Mouse (Mus musculus) forebrain, postnatal 0 days (tissue): Measurements from ENCODE around the gene Zfp629. TPM values are rescaled to one million over a fixed set of nuclear protein-coding genes. Genes with fewer than 3 reads are reported as not detected.

ENCODE experiments used
- ATAC-seq: fragments of 200-750 bp; cut with Nextera tagmentation; 2 replicates; pipeline ENCODE4 v1.8.0; 2017; ENCODE audit warnings: mild to moderate bottlenecking, moderate library complexity
- DNase-seq: peaks from one replicate; pipeline ENCODE4 v3.0.0-alpha.2; 2015
- H3K27ac ChIP-seq: fragments of 300-500 bp; sonication (generic); 2 replicates; pipeline ENCODE4 v1.5.1; 2014; ENCODE audit warnings: low read depth, mild to moderate bottlenecking, antibody characterized with exemption, low read length, moderate library complexity, mixed read lengths
- H3K27me3 ChIP-seq: fragments of 300-500 bp; sonication (generic); 2 replicates; pipeline ENCODE4 v1.6.1; 2014; ENCODE audit warnings: mild to moderate bottlenecking, low read length, mixed read lengths; ENCODE audit not compliant: insufficient read depth
- H3K36me3 ChIP-seq: fragments of 300-500 bp; sonication (generic); 2 replicates; pipeline ENCODE4 v1.6.1; 2014; ENCODE audit warnings: mild to moderate bottlenecking, moderate library complexity; ENCODE audit not compliant: insufficient read depth
- H3K4me1 ChIP-seq: fragments of 300-500 bp; sonication (generic); 2 replicates; pipeline ENCODE4 v1.6.1; 2014; ENCODE audit warnings: antibody characterized with exemption; ENCODE audit not compliant: insufficient read depth
- H3K4me2 ChIP-seq: fragments of 300-500 bp; sonication (generic); 2 replicates; pipeline ENCODE4 v1.6.1; 2014; ENCODE audit warnings: low read depth, mild to moderate bottlenecking, moderate library complexity
- H3K4me3 ChIP-seq: fragments of 300-500 bp; sonication (generic); 2 replicates; pipeline ENCODE4 v1.5.1; 2014; ENCODE audit warnings: low read depth, low read length, mixed read lengths
- H3K9ac ChIP-seq: fragments of 300-500 bp; sonication (generic); 2 replicates; pipeline ENCODE4 v1.6.1; 2014; ENCODE audit warnings: mild to moderate bottlenecking
- H3K9me3 ChIP-seq: fragments of 300-500 bp; sonication (generic); 2 replicates; pipeline ENCODE4 v1.6.1; 2016; ENCODE audit warnings: low read length
- CTCF ChIP-seq: sonication (generic); IDR thresholded peaks from 2 replicates; pipeline ENCODE4 v1.5.1; 2016; ENCODE audit warnings: antibody characterized with exemption, control low read depth, low read depth
- WGBS: fragments of 180-500 bp; shearing (Covaris S2); extraction: QIAGEN DNeasy Blood & Tissue Kit; methylation state at CpG from one replicate; pipeline ENCODE4 v1.1.7; 2014; 5-methylcytosine and 5-hydroxymethylcytosine counted together
- polyA plus RNA-seq: library from polyadenylated mRNA; unstranded; fragments of >200 nt; fragmentation: Nextera tagmentation; extraction: Ambion mirVana; gene quantifications from 2 replicates; pipeline ENCODE4 v1.2.1, GENCODE M21; 2015
- total RNA-seq: library from RNA; depleted of rRNA; stranded (reverse); fragments of >200 nt; gene quantifications from 2 replicates; pipeline ENCODE4 v1.2.3, GENCODE M21; 2014

Gene Zfp629
- total and polyA plus RNA-seq, 2 experiments from 2014 or later: 9.6 to 35.7 TPM

DNA sequence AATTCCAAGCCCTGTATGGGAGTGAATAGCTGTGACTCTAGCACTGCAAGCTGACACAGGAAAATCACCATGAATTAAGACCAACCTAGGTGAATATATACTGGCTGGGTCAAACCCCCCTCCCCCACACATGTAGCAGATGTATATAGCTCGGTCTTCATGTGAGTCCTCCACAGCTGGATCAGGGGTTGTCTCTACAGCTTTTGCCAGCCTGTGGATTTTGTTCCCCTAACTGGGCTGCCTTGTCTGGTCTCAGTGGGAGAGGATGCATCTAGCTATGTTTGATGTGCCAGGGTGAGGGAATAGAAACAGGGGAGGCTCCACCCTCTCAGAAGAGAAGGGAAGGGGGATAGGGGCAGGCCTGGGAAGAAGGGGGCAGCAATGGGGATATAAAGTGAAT is 739 bp upstream of the Zfp629 start:
- DNase-seq (no peak), ATAC-seq (no peak)
- Histone ChIP-seq H3K27me3 (no peaks in the 10 kb centered on the region), H3K4me1 (peaks cover 21% of the 10 kb centered on the region), H3K36me3 (peaks cover 14% of the 10 kb centered on the region), H3K27ac (0 out of 2 replicates have a peak overlapping the region, but pooled peaks have one; percentile 6), H3K9me3 (no peaks in the 10 kb centered on the region), H3K9ac (no peak overlapping the region), H3K4me3 (no peak overlapping the region), H3K4me2 (peak overlapping the region; percentile 88; the same call in 1 of the 2 replicates)
- 68% methylated on average over 1 of the region's 1 CpGs for WGBS
- TF ChIP-seq CTCF: no peak

DNA sequence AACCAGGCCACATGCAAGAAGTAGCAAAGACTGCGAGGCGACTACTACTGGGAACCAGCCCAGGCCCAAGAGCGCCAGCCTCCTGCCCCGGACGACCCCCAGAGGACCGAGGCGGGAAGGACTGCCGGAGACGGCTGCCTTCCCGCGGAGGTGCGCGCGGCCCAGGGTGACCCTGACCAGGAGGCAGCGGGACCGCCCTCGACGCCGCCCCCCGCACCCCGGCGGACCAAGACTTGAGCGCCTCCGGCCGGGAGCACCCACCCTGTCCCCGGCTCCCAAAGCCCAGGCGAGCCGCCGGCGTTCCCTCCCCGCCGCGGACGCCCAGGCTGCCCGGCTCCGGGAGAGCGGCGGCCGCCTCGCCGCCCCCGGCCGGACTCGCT is 1.1 kb downstream of the Zfp629 start:
- Histone ChIP-seq H3K4me2 (peak overlapping the region; percentile 88), H3K27ac (peak overlapping the region; percentile 86; the same call in 1 of the 2 replicates), H3K4me3 (peak overlapping the region; percentile 100), H3K27me3 (no peaks in the 10 kb centered on the region), H3K36me3 (peaks cover 31% of the 10 kb centered on the region), H3K4me1 (peaks cover 21% of the 10 kb centered on the region), H3K9ac (peak overlapping the region; percentile 96), H3K9me3 (no peaks in the 10 kb centered on the region)
- DNase-seq (no peak), ATAC-seq (peak; percentile 2; the same call in 1 of the 2 replicates)
- TF ChIP-seq CTCF: no peak
- 4% methylated on average over 40 of the region's 44 CpGs for WGBS

DNA sequence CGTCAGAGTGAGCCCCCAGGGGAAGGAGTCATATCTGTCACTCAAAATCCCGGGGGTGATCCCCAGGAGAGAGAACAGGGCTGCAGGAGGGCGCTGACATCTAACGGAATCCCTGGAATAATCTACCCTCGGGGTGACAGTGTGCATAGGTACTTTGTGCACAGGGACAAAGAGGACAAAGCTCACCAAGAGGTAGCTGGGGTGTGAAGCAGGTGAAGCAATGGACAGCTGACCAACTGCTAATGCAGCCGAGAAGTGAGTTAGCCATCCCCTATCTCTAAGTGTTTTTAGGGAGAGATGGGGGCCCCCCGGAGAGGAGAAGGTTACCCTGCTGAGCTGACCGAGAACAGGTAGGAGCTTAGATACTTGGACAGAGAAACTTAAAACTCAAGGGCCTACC is 1.5 kb downstream of the Zfp629 start:
- no peaks in the 10 kb centered on the region for H3K9me3 ChIP-seq
- H3K27ac ChIP-seq: no peak overlapping the region
- peak overlapping the region; percentile 100 for H3K4me3 ChIP-seq
- H3K4me2 ChIP-seq: peak overlapping the region; percentile 88
- TF ChIP-seq CTCF: no peak
- peaks cover 21% of the 10 kb centered on the region for H3K4me1 ChIP-seq
- H3K36me3 ChIP-seq: peaks cover 35% of the 10 kb centered on the region
- no peak for ATAC-seq
- DNase-seq: no peak
- H3K9ac ChIP-seq: peak overlapping the region; percentile 96
- no peaks in the 10 kb centered on the region for H3K27me3 ChIP-seq
- WGBS: 17% methylated on average over 8 of the region's 8 CpGs

DNA sequence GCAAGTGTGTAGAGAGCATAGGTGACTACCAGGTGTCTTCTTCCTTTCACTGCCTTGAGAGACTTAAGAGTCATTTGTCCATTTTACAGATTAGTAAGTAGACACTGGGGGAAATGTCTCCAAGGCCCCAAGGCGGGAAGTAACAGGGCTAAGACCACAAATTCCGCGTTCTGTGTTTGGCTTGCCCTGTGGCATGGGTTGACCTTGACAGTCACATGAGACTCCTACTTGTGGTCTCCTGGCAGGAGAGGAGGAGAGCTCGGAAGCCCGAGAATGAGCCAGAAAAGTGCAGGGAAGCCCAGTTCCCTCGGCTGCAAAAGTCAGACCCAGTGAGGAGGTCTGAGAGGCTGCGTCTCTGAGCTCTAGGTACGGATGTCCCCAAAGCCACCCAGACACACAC is 2.1 kb downstream of the Zfp629 start:
- ATAC-seq (no peak), DNase-seq (no peak)
- peak overlapping the region; percentile 88; the same call in 1 of the 2 replicates for H3K4me2 ChIP-seq
- no peak overlapping the region for H3K4me3 ChIP-seq
- H3K27me3 ChIP-seq: no peaks in the 10 kb centered on the region
- no peak for TF ChIP-seq CTCF
- H3K27ac ChIP-seq: no peak overlapping the region
- H3K9ac ChIP-seq: 0 out of 2 replicates have a peak overlapping the region, but pooled peaks have one; percentile 96
- WGBS: 83% methylated on average over 8 of the region's 8 CpGs
- H3K36me3 ChIP-seq: peaks cover 41% of the 10 kb centered on the region
- H3K4me1 ChIP-seq: peaks cover 21% of the 10 kb centered on the region
- no peaks in the 10 kb centered on the region for H3K9me3 ChIP-seq

DNA sequence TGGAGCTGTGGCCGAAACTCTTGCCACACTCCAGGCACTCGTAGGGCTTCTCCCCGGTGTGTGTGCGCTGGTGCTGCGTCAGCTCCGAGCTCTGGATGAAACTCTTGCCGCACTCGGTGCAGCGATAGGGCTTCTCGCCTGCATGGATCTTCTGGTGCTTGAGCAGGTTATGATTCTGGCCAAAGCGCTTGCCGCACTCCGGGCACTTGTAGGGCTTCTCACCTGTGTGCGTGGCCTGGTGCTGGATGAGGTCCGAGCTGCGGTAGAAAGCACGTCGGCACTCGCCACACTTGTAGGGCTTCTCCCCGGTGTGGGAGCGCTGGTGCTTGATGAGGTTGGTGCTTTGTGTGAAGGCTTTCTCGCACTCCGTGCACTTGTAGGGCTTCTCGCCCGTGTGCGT is 4.0 kb downstream of the Zfp629 start:
- peaks cover 15% of the 10 kb centered on the region for H3K4me1 ChIP-seq
- H3K4me3 ChIP-seq: no peak overlapping the region
- 97% methylated on average over 26 of the region's 26 CpGs for WGBS
- H3K4me2 ChIP-seq: no peak overlapping the region
- no peaks in the 10 kb centered on the region for H3K27me3 ChIP-seq
- no peak overlapping the region for H3K27ac ChIP-seq
- ATAC-seq: no peak
- H3K9me3 ChIP-seq: no peaks in the 10 kb centered on the region
- no peak for TF ChIP-seq CTCF
- H3K9ac ChIP-seq: no peak overlapping the region
- DNase-seq: no peak
- peaks cover 57% of the 10 kb centered on the region for H3K36me3 ChIP-seq

DNA sequence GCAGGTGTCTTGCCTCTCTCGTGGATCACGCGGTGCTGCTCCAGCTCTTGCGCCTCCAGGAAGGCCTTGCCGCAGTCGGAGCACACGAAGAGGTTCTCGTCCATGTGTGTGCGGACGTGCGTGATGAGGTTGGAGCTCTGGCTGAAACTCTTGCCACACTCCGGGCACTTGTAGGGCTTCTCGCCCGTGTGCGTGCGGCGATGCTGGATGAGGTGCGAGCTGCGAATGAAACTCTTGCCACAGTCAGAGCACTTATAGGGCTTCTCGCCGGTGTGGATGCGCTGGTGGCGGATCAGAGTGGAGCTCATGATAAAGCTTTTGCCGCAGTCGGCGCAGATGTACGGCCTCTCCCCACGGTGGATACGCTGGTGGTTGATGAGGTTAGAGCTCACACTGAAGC is 4.6 kb downstream of the Zfp629 start:
- 97% methylated on average over 29 of the region's 29 CpGs for WGBS
- Histone ChIP-seq H3K4me3 (no peak overlapping the region), H3K36me3 (peaks cover 61% of the 10 kb centered on the region), H3K27me3 (no peaks in the 10 kb centered on the region), H3K4me2 (no peak overlapping the region), H3K9ac (no peak overlapping the region), H3K4me1 (peaks cover 10% of the 10 kb centered on the region), H3K9me3 (no peaks in the 10 kb centered on the region), H3K27ac (no peak overlapping the region)
- no peak for TF ChIP-seq CTCF
- DNase-seq: no peak
- no peak for ATAC-seq

DNA sequence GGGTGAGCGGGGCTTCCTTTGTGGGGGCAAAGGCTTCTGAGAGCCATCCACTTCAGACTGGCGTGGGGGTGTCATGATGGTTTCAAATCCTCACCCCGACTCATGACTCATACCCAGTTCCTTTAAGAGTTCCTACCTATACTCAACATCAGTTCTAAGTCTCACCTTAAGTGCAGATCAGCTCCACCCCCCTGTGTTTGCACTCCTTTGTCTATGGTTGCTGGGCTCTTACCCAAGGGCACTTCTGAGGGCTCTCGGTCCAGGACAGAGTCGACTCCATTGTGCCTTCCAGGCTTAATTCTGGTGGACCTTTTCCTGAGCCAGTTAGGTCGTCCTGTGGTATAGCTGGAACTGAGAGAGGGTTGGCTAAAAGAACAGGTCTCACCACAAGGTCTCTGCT is 8.4 kb downstream of the Zfp629 start:
- no peak for TF ChIP-seq CTCF
- no peak for DNase-seq
- ATAC-seq: no peak
- Histone ChIP-seq H3K4me2 (no peak overlapping the region), H3K9ac (no peak overlapping the region), H3K27ac (no peak overlapping the region), H3K4me3 (no peak overlapping the region), H3K36me3 (peaks cover 83% of the 10 kb centered on the region), H3K27me3 (no peaks in the 10 kb centered on the region), H3K4me1 (no peaks in the 10 kb centered on the region), H3K9me3 (no peaks in the 10 kb centered on the region)
- 80% methylated on average over 6 of the region's 6 CpGs for WGBS

DNA sequence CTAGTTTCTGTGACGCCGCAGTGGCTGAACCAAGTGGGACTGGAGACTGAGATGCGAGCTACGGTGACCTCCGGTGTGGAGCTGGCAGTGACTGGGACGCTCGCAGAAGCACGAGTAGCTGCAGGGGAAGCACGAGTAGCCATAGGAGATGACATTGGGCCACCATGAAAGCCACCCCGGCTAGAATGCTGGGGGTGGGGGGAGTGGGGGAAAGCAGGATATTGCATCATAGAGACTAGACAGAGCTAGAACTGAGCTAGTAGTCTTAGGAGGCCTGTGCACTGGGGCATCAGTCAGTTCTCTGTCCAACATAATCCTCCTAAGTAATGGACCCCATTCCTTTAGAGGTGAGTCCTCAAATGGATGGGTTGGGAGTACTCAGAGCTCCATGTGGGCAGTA is 11.3 kb downstream of the Zfp629 start:
- H3K36me3 ChIP-seq: peaks cover 78% of the 10 kb centered on the region
- no peak overlapping the region for H3K4me2 ChIP-seq
- no peaks in the 10 kb centered on the region for H3K9me3 ChIP-seq
- no peaks in the 10 kb centered on the region for H3K4me1 ChIP-seq
- H3K27me3 ChIP-seq: no peaks in the 10 kb centered on the region
- H3K9ac ChIP-seq: no peak overlapping the region
- ATAC-seq (no peak), DNase-seq (no peak)
- TF ChIP-seq CTCF: no peak
- WGBS: 91% methylated on average over 10 of the region's 10 CpGs
- no peak overlapping the region for H3K4me3 ChIP-seq
- H3K27ac ChIP-seq: no peak overlapping the region
